Mouse (Mus musculus) forebrain, postnatal 0 days (tissue): ENCODE measurements around the gene Creb3l1. TPM values are rescaled to one million over a fixed set of nuclear protein-coding genes. Genes with fewer than 3 reads are reported as not detected.

ENCODE experiments used
- ATAC-seq: fragments of 200-750 bp; cut with Nextera tagmentation; 2 replicates; pipeline ENCODE4 v1.8.0; 2017; ENCODE audit warnings: mild to moderate bottlenecking, moderate library complexity
- DNase-seq: peaks from one replicate; pipeline ENCODE4 v3.0.0-alpha.2; 2015
- H3K27ac ChIP-seq: fragments of 300-500 bp; sonication (generic); 2 replicates; pipeline ENCODE4 v1.5.1; 2014; ENCODE audit warnings: low read depth, mild to moderate bottlenecking, antibody characterized with exemption, low read length, moderate library complexity, mixed read lengths
- H3K27me3 ChIP-seq: fragments of 300-500 bp; sonication (generic); 2 replicates; pipeline ENCODE4 v1.6.1; 2014; ENCODE audit warnings: mild to moderate bottlenecking, low read length, mixed read lengths; ENCODE audit not compliant: insufficient read depth
- H3K36me3 ChIP-seq: fragments of 300-500 bp; sonication (generic); 2 replicates; pipeline ENCODE4 v1.6.1; 2014; ENCODE audit warnings: mild to moderate bottlenecking, moderate library complexity; ENCODE audit not compliant: insufficient read depth
- H3K4me1 ChIP-seq: fragments of 300-500 bp; sonication (generic); 2 replicates; pipeline ENCODE4 v1.6.1; 2014; ENCODE audit warnings: antibody characterized with exemption; ENCODE audit not compliant: insufficient read depth
- H3K4me2 ChIP-seq: fragments of 300-500 bp; sonication (generic); 2 replicates; pipeline ENCODE4 v1.6.1; 2014; ENCODE audit warnings: low read depth, mild to moderate bottlenecking, moderate library complexity
- H3K4me3 ChIP-seq: fragments of 300-500 bp; sonication (generic); 2 replicates; pipeline ENCODE4 v1.5.1; 2014; ENCODE audit warnings: low read depth, low read length, mixed read lengths
- H3K9ac ChIP-seq: fragments of 300-500 bp; sonication (generic); 2 replicates; pipeline ENCODE4 v1.6.1; 2014; ENCODE audit warnings: mild to moderate bottlenecking
- H3K9me3 ChIP-seq: fragments of 300-500 bp; sonication (generic); 2 replicates; pipeline ENCODE4 v1.6.1; 2016; ENCODE audit warnings: low read length
- CTCF ChIP-seq: sonication (generic); IDR thresholded peaks from 2 replicates; pipeline ENCODE4 v1.5.1; 2016; ENCODE audit warnings: antibody characterized with exemption, control low read depth, low read depth
- WGBS: fragments of 180-500 bp; shearing (Covaris S2); extraction: QIAGEN DNeasy Blood & Tissue Kit; methylation state at CpG from one replicate; pipeline ENCODE4 v1.1.7; 2014; 5-methylcytosine and 5-hydroxymethylcytosine counted together
- polyA plus RNA-seq: library from polyadenylated mRNA; unstranded; fragments of >200 nt; fragmentation: Nextera tagmentation; extraction: Ambion mirVana; gene quantifications from 2 replicates; pipeline ENCODE4 v1.2.1, GENCODE M21; 2015
- total RNA-seq: library from RNA; depleted of rRNA; stranded (reverse); fragments of >200 nt; gene quantifications from 2 replicates; pipeline ENCODE4 v1.2.3, GENCODE M21; 2014

Gene Creb3l1
- total and polyA plus RNA-seq, 2 experiments from 2014 or later, result 2.0 to 2.9 TPM

DNA sequence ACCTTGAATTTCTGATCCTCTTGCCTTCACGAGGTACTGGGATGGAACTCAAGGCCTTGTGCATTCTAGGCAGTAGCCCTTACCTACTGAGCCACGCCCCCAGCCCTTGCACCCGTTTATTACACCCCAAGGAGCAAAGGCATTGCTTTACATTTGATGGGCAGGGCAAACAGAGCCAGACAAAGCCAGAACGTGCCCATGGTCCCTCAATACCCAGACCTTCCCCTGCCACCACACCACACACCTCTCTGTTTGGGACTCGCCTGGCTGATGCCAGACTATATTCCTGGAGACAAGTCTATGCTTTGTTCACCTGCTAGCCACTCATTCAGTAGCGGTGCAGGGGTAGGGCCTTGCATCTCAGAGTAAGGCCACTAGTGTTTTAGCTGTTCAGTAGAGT is 17.8 kb downstream of the Creb3l1 start:
- DNase-seq (no peak), ATAC-seq (no peak)
- Histone ChIP-seq H3K36me3 (no peaks in the 10 kb centered on the region), H3K9ac (no peak overlapping the region), H3K4me1 (peaks cover 4% of the 10 kb centered on the region; the same call in 1 of the 2 replicates), H3K4me3 (peak overlapping the region; percentile 58; the same call in 1 of the 2 replicates), H3K27me3 (no peaks in the 10 kb centered on the region), H3K9me3 (no peaks in the 10 kb centered on the region), H3K4me2 (peak overlapping the region; percentile 93), H3K27ac (peak overlapping the region; percentile 76; the same call in 1 of the 2 replicates)
- TF ChIP-seq CTCF, result no peak
- 46% methylated on average over 6 of the region's 6 CpGs for WGBS

DNA sequence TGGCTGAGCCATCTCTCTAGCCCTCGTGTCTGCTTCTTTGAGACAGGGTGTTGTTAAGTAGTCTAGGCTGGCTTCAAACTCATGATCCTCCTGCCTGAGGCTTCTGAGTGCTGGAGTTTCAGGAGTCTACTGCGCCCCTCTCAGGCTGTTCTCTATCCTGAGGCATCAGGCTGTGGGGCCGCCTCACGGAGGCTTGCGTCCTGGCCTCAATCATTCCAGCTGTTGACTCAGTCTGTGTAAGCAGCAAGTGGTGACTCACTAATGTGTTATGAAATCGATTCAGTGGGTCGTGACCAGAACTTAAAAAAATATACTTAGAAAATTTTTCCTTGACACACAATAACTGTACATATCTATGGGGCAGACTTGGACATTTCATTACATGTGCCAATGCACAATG is 19.7 kb downstream of the Creb3l1 start:
- Histone ChIP-seq H3K36me3 (no peaks in the 10 kb centered on the region), H3K9me3 (no peaks in the 10 kb centered on the region), H3K4me3 (no peak overlapping the region), H3K4me1 (peaks cover 4% of the 10 kb centered on the region; the same call in 1 of the 2 replicates), H3K4me2 (no peak overlapping the region), H3K27ac (no peak overlapping the region), H3K27me3 (no peaks in the 10 kb centered on the region), H3K9ac (no peak overlapping the region)
- TF ChIP-seq CTCF, result no peak
- 76% methylated on average over 7 of the region's 7 CpGs for WGBS
- DNase-seq (no peak), ATAC-seq (no peak)

DNA sequence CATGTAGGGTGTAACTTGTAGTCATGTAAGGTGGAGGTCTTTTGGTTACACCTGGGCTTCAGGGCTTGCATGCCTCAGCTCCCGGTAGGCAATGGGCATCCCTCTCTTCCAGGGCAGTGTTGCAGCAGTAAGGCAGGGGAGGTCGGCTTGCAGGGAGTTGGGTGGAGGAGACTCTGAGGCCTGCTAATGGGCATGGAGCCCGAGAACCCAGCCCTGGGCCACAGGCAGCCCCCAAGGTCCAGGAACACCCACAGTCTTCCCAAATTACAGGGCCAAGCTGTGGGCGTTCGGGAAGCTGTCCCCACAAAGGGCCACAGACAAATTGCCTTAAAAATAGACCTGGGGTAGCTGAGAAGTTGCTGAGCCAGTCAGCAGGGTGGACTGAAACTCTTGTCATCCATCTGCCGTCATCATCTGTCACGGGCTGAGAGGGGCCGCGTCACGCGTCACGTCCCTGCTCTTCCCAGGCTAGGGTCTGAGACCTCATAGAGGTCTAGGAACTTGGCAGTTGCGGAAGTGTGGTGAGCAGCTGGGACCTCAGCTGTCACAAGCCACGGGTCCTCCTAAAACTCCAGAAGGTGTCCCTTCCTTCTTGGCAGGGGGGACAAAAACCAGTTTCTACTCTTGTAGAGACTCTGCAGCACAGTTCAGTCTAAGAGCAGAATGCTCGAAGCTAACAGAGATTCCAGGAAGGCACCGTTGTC is 26.2 kb downstream of the Creb3l1 start:
- DNase-seq, result no peak
- Histone ChIP-seq H3K27ac (no peak overlapping the region), H3K9ac (no peak overlapping the region), H3K4me1 (no peaks in the 10 kb centered on the region), H3K9me3 (no peaks in the 10 kb centered on the region), H3K4me3 (no peak overlapping the region), H3K36me3 (no peaks in the 10 kb centered on the region), H3K4me2 (no peak overlapping the region), H3K27me3 (no peaks in the 10 kb centered on the region)
- 72% methylated on average over 16 of the region's 16 CpGs for WGBS
- ATAC-seq, result peak; percentile 29; the same call in 1 of the 2 replicates
- no peak for TF ChIP-seq CTCF

DNA sequence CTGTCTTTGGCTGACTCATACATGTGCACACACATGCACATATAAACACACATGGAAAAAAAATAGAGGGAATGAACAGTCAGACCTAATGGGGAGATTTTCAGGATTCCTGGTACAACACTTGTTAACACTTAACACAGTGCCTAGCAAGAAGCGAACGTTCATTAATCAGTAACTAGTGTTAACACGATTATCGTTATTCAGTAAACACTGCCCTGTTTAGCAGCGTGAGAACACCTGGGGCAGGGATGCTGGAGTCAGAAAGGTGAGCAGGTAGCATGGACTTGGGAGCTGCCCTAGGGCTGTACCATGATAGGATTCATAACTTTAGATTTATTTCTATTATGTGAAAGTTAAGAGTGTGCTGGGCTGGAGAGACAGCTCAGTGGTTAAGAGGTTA is 28.3 kb downstream of the Creb3l1 start:
- 92% methylated on average over 5 of the region's 5 CpGs for WGBS

DNA sequence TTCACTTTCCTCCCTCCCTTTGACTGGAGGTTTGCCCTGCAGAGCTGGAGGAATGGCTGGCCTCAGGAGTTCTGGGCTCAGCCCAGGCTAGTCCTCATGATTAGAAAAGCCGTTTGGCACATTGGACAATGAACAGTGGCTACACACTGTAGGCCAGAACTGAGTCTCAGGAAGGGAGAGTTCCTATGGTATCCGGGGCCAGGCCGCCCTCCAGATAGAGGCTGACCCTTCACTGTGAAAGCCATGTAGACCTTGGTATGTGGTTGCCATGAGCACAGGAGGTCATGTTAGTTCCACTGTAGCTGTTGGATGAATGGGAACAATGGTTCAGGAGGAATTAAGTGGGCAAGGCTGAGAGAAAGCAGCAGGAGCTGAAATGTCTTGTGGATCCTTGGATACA is 30.9 kb downstream of the Creb3l1 start:
- no peak overlapping the region for H3K4me3 ChIP-seq
- no peak overlapping the region for H3K4me2 ChIP-seq
- 64% methylated on average over 3 of the region's 3 CpGs for WGBS
- DNase-seq (no peak), ATAC-seq (no peak)
- no peak overlapping the region for H3K27ac ChIP-seq
- no peaks in the 10 kb centered on the region for H3K4me1 ChIP-seq
- H3K9me3 ChIP-seq, result no peaks in the 10 kb centered on the region
- no peak overlapping the region for H3K9ac ChIP-seq
- no peaks in the 10 kb centered on the region for H3K36me3 ChIP-seq
- no peaks in the 10 kb centered on the region for H3K27me3 ChIP-seq
- no peak for TF ChIP-seq CTCF

More for the DNA sequence above, 28.3 kb downstream of the Creb3l1 start:
- DNase-seq (no peak), ATAC-seq (no peak)
- no peaks in the 10 kb centered on the region for H3K36me3 ChIP-seq
- H3K27ac ChIP-seq, result no peak overlapping the region
- no peak for TF ChIP-seq CTCF
- no peaks in the 10 kb centered on the region for H3K4me1 ChIP-seq
- no peak overlapping the region for H3K9ac ChIP-seq
- H3K4me3 ChIP-seq, result no peak overlapping the region
- H3K4me2 ChIP-seq, result no peak overlapping the region
- H3K27me3 ChIP-seq, result no peaks in the 10 kb centered on the region
- no peaks in the 10 kb centered on the region for H3K9me3 ChIP-seq

DNA sequence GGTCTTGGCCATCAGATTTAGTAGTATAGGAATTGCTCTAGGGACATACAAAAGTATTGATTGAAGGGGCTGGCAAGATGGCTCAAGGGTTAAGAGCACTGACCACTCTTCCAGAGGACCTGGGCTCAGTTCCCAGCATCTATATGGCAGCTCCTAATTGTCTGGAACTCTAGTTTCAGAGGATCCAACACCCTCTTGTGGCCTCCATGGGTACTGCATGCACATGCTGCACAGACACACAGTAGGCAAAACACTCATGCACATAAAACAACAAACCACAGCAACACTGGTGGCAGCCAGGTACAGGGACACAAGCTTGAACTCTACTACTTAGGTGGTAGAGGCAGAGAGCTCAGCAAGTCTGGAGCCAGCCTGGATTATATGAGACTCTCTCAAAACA is 34.6 kb downstream of the Creb3l1 start:
- Histone ChIP-seq H3K36me3 (no peaks in the 10 kb centered on the region), H3K9me3 (no peaks in the 10 kb centered on the region), H3K9ac (no peak overlapping the region), H3K4me2 (no peak overlapping the region), H3K27ac (no peak overlapping the region), H3K4me1 (no peaks in the 10 kb centered on the region), H3K4me3 (no peak overlapping the region), H3K27me3 (no peaks in the 10 kb centered on the region)
- TF ChIP-seq CTCF, result peak; percentile 50
- ATAC-seq, result no peak
- DNase-seq, result no peak

DNA sequence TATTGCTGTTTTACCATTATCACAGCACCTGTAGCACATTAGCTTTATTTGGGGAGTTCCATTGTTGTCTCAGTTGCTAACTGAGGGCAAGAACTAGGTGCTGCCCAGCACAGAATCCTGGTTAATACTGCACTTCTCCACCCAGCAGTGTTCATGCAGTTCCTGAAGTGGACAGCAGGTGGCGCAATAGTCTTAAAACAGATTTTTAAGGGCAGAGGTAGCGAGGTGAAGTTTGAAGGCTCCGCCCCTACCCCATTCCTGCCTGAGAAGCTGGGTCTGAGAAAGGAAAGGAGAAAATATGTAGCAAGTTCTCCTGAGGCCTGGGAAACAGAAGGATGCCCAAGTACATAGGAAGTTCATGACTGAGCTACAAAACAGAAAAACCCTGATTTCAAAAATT is 36.8 kb downstream of the Creb3l1 start:
- no peaks in the 10 kb centered on the region for H3K9me3 ChIP-seq
- H3K4me1 ChIP-seq, result 0 out of 2 replicates have a peak, but pooled peaks cover 3% of the 10 kb centered on the region
- no peak overlapping the region for H3K9ac ChIP-seq
- 0% methylated on average over 3 of the region's 3 CpGs for WGBS
- peak; percentile 91 for DNase-seq
- H3K36me3 ChIP-seq, result no peaks in the 10 kb centered on the region
- no peak overlapping the region for H3K4me2 ChIP-seq
- no peaks in the 10 kb centered on the region for H3K27me3 ChIP-seq
- TF ChIP-seq CTCF, result peak; percentile 95
- no peak overlapping the region for H3K4me3 ChIP-seq
- no peak overlapping the region for H3K27ac ChIP-seq
- ATAC-seq, result peak; percentile 70; the same call in 1 of the 2 replicates
